ENCODE assay signal across 9 mouse cellular contexts in genomic region chr2:104318881-104319280, GRCm38 (mm10).
DNase-seq lines count a peak whose midpoint lies in the region; ATAC-seq and TF ChIP-seq lines count a peak whose summit lies in the region.
"Had no signal": no experiment of that assay in that cellular context is flagged by ENCODE, and none has a peak within 500 bp of the region (broad histone marks: within the 10 kb centered on the region; RNA-seq: fewer than 3 reads in every experiment).

No protein-coding gene starts in this region.

- DNase-seq in kidney, adult 9 months: no peak
- DNase-seq in cerebellum, postnatal 10 days: peak; percentile 72 to 80
- peak; percentile 66 to 80 for DNase-seq in layer of hippocampus, adult 2 months (ENCODE audit: low spot score in 2 of 2)
- no peak for DNase-seq in heart, adult 2 months
- DNase-seq in heart, postnatal 14 days: no peak
- DNase-seq: embryo, embryonic 11 days had no signal

- no peak overlapping the region for H3K27ac ChIP-seq in kidney, embryonic 14.5 days (ENCODE audit: low read depth, low read length)
- H3K27ac ChIP-seq in layer of hippocampus, adult 2 months: peak overlapping the region; percentile 94
- H3K27ac ChIP-seq in neural tube, embryonic 15.5 days (replicated peaks): peak overlapping the region; percentile 46; the same call in 1 of the 2 replicates
- H3K27ac ChIP-seq in heart, adult 2 months: no peak overlapping the region

- TF ChIP-seq CTCF in layer of hippocampus, adult 2 months (conservative IDR thresholded peaks at IDR 0.05): no peak
- TF ChIP-seq CTCF in heart, adult 2 months (IDR thresholded peaks at IDR 0.05): no peak

- peak; percentile 45; the same call in 1 of the 2 replicates for ATAC-seq in kidney, embryonic 14.5 days (ENCODE audit: low FRiP score, low TSS enrichment)
- peak; percentile 85 for ATAC-seq in neural tube, embryonic 15.5 days (ENCODE audit: low FRiP score)
- no peak for ATAC-seq in erythroblast, adult 5-6 weeks (replicated peaks; ENCODE audit: low FRiP score, poor library complexity, severe bottlenecking)

- no peaks in the 10 kb centered on the region for H3K36me3 ChIP-seq in kidney, embryonic 14.5 days (ENCODE audit: control insufficient read depth, insufficient read depth, low read length)
- no peaks in the 10 kb centered on the region for H3K36me3 ChIP-seq in neural tube, embryonic 15.5 days
- H3K36me3 ChIP-seq in heart, adult 2 months (ENCODE audit: control insufficient read depth, insufficient read depth, low read length): no peaks in the 10 kb centered on the region

- no peak for TF ChIP-seq EP300 in heart, adult 2 months (IDR thresholded peaks at IDR 0.05; ENCODE audit: insufficient read depth, low read depth, low read length)

- no peaks in the 10 kb centered on the region for H3K79me2 ChIP-seq in heart, adult 2 months (replicated peaks; ENCODE audit: control insufficient read depth, insufficient read depth, low read length)

- no peak overlapping the region for H3K4me2 ChIP-seq in kidney, embryonic 14.5 days (replicated peaks; ENCODE audit: low read depth, low read length)
- H3K4me2 ChIP-seq in neural tube, embryonic 15.5 days: no peak overlapping the region

- TF ChIP-seq POLR2A in heart, adult 2 months (IDR thresholded peaks at IDR 0.05; ENCODE audit: insufficient read depth, low read depth, low read length): no peak

- H3K27me3 ChIP-seq in kidney, embryonic 14.5 days (ENCODE audit: control insufficient read depth, insufficient read depth, low read length): no peaks in the 10 kb centered on the region
- H3K27me3 ChIP-seq in neural tube, embryonic 15.5 days (replicated peaks): no peaks in the 10 kb centered on the region
- peaks cover 2% of the 10 kb centered on the region; the same call in 1 of the 2 replicates for H3K27me3 ChIP-seq in heart, adult 2 months (ENCODE audit: control insufficient read depth, insufficient read depth, low read length)

- no peak overlapping the region for H3K4me3 ChIP-seq in kidney, embryonic 14.5 days (ENCODE audit: low read length)
- no peak overlapping the region for H3K4me3 ChIP-seq in layer of hippocampus, adult 2 months
- no peak overlapping the region for H3K4me3 ChIP-seq in neural tube, embryonic 15.5 days (replicated peaks)
- no peak overlapping the region for H3K4me3 ChIP-seq in heart, adult 2 months

- 31% methylated on average over 8 of the region's 8 CpGs for WGBS in kidney, embryonic 14.5 days
- 35% methylated on average over 8 of the region's 8 CpGs for WGBS in neural tube, embryonic 15.5 days
- WGBS in heart, adult 2 months: 48% methylated on average over 8 of the region's 8 CpGs

- H3K4me1 ChIP-seq in kidney, embryonic 14.5 days (ENCODE audit: control insufficient read depth, insufficient read depth, low read length): peaks cover 10% of the 10 kb centered on the region; the same call in 1 of the 2 replicates
- peaks cover 40% of the 10 kb centered on the region for H3K4me1 ChIP-seq in neural tube, embryonic 15.5 days
- H3K4me1 ChIP-seq in heart, adult 2 months (ENCODE audit: control insufficient read depth, insufficient read depth, low read length): no peaks in the 10 kb centered on the region

- no peak overlapping the region for H3K9ac ChIP-seq in kidney, embryonic 14.5 days (ENCODE audit: low read depth, low read length)
- no peak overlapping the region for H3K9ac ChIP-seq in neural tube, embryonic 15.5 days (replicated peaks)
- H3K9ac ChIP-seq in heart, adult 2 months (ENCODE audit: low read depth, low read length): no peak overlapping the region

- intact Hi-C loops in heart, adult 2 months (cut with DNase I): no loop called here
- intact Hi-C loops in heart, postnatal 14 days (cut with DNase I): no loop called here

- no peaks in the 10 kb centered on the region for H3K9me3 ChIP-seq in kidney, embryonic 14.5 days (ENCODE audit: control insufficient read depth, low read length)
- no peaks in the 10 kb centered on the region for H3K9me3 ChIP-seq in neural tube, embryonic 15.5 days (replicated peaks)

Comparison
In these comparisons a context has a peak if more than half of its experiments do, and no peak if none do; other contexts are left out.
1. H3K27ac ChIP-seq: peak in layer of hippocampus, adult 2 months (single experiment) and neural tube, embryonic 15.5 days (single experiment); none in kidney, embryonic 14.5 days (single experiment) and heart, adult 2 months (single experiment).
2. DNase-seq: peak in cerebellum, postnatal 10 days (2 of 2) and layer of hippocampus, adult 2 months (2 of 2); none in kidney, adult 9 months (single experiment), heart, adult 2 months (0 of 2) and heart, postnatal 14 days (0 of 2).